Mouse (Mus musculus) forebrain, embryonic 13.5 days (tissue): ENCODE data around the gene Jaml. TPM values are rescaled to one million over a fixed set of nuclear protein-coding genes. Genes with fewer than 3 reads are reported as not detected.

ENCODE experiments used
- ATAC-seq: fragments of 200-750 bp; cut with Nextera tagmentation; 2 replicates; pipeline ENCODE4 v1.8.0; 2017
- H3K27ac ChIP-seq: fragments of 300-500 bp; sonication (generic); 2 replicates; pipeline ENCODE4 v1.5.1; 2015; ENCODE audit warnings: inconsistent platforms, mild to moderate bottlenecking, moderate library complexity
- H3K27me3 ChIP-seq: fragments of 300-500 bp; sonication (generic); 2 replicates; pipeline ENCODE4 v1.6.1; 2015; ENCODE audit warnings: mild to moderate bottlenecking, inconsistent platforms
- H3K36me3 ChIP-seq: fragments of 300-500 bp; sonication (generic); 2 replicates; pipeline ENCODE4 v1.6.1; 2015; ENCODE audit warnings: mild to moderate bottlenecking, inconsistent platforms; ENCODE audit not compliant: poor library complexity, severe bottlenecking
- H3K4me1 ChIP-seq: fragments of 300-500 bp; sonication (generic); 2 replicates; pipeline ENCODE4 v1.6.1; 2015; ENCODE audit warnings: inconsistent platforms
- H3K4me2 ChIP-seq: fragments of 300-500 bp; sonication (generic); 2 replicates; pipeline ENCODE4 v1.6.1; 2015; ENCODE audit warnings: inconsistent platforms, mild to moderate bottlenecking, moderate library complexity
- H3K4me3 ChIP-seq: fragments of 300-500 bp; sonication (generic); 2 replicates; pipeline ENCODE4 v1.5.1; 2015; ENCODE audit warnings: mild to moderate bottlenecking, inconsistent platforms
- H3K9ac ChIP-seq: fragments of 300-500 bp; sonication (generic); 2 replicates; pipeline ENCODE4 v1.6.1; 2015; ENCODE audit warnings: mild to moderate bottlenecking, inconsistent platforms
- H3K9me3 ChIP-seq: fragments of 300-500 bp; sonication (generic); replicated peaks from 2 replicates; pipeline ENCODE4 v1.6.1; 2016; ENCODE audit warnings: inconsistent platforms
- WGBS: fragments of 180-500 bp; shearing (Covaris S2); methylation state at CpG from one replicate; pipeline ENCODE4 v1.1.7; 2015; 5-methylcytosine and 5-hydroxymethylcytosine counted together
- polyA plus RNA-seq: library from polyadenylated mRNA; unstranded; fragments of >200 nt; fragmentation: Nextera tagmentation; extraction: Ambion mirVana; gene quantifications from 2 replicates; pipeline ENCODE4 v1.2.1, GENCODE M21; 2015

The Jaml gene
- polyA plus RNA-seq, 1 experiment from 2014 or later: not detected

- no peaks in the 10 kb centered on the region; the same call in 1 of the 2 replicates for H3K4me1 ChIP-seq
- H3K9ac ChIP-seq: no peak overlapping the region
- H3K36me3 ChIP-seq: no peaks in the 10 kb centered on the region
- 92% methylated on average over 1 of the region's 1 CpGs for WGBS
- no peaks in the 10 kb centered on the region for H3K9me3 ChIP-seq
- ATAC-seq: no peak
- H3K4me2 ChIP-seq: no peak overlapping the region
- H3K4me3 ChIP-seq: no peak overlapping the region
- H3K27me3 ChIP-seq: peaks cover 42% of the 10 kb centered on the region
- H3K27ac ChIP-seq: no peak overlapping the region
These were observed 29.3 kb upstream of the Jaml start for GRCm38 (mm10) chr9:45049731-45050130.

- 78% methylated on average over 2 of the region's 2 CpGs for WGBS
- peaks cover 39% of the 10 kb centered on the region for H3K27me3 ChIP-seq
- ATAC-seq: no peak
These were observed 28.7 kb upstream of the Jaml start for GRCm38 (mm10) chr9:45050301-45050700.

GRCm38 (mm10) chr9:45055082-45055713, 23.8 kb upstream of the Jaml start, which contains the start of gene Mpzl3:
Mpzl3 (plus strand) TSS chr9:45055186.
- Histone ChIP-seq H3K9ac (peak within 1 kb of the TSS; percentile 64), H3K27ac (peak within 1 kb of the TSS; percentile 96), H3K36me3 (no peaks in the 10 kb centered on the region), H3K9me3 (no peaks in the 10 kb centered on the region), H3K4me1 (no peaks in the 10 kb centered on the region; the same call in 1 of the 2 replicates), H3K27me3 (peaks cover 51% of the 10 kb centered on the region), H3K4me2 (peak within 1 kb of the TSS; percentile 70), H3K4me3 (peak within 1 kb of the TSS; percentile 53)
- under 1% methylated on average over 33 of the region's 33 CpGs for WGBS
- peak; percentile 97 for ATAC-seq

More at GRCm38 (mm10) chr9:45050301-45050700, 28.7 kb upstream of the Jaml start:
- Histone ChIP-seq H3K4me2 (no peak overlapping the region), H3K9me3 (no peaks in the 10 kb centered on the region), H3K4me1 (no peaks in the 10 kb centered on the region; the same call in 1 of the 2 replicates), H3K4me3 (no peak overlapping the region), H3K36me3 (no peaks in the 10 kb centered on the region), H3K9ac (no peak overlapping the region), H3K27ac (no peak overlapping the region)

GRCm38 (mm10) chr9:45058304-45058940, 20.6 kb upstream of the Jaml start:
- Histone ChIP-seq H3K4me2 (no peak overlapping the region), H3K36me3 (no peaks in the 10 kb centered on the region), H3K9ac (no peak overlapping the region), H3K27me3 (peaks cover 40% of the 10 kb centered on the region), H3K9me3 (no peaks in the 10 kb centered on the region), H3K4me3 (no peak overlapping the region), H3K4me1 (no peaks in the 10 kb centered on the region; the same call in 1 of the 2 replicates), H3K27ac (no peak overlapping the region)
- whole genome bisulfite sequencing: 58% methylated on average over 5 of the region's 5 CpGs
- no peak for ATAC-seq

DNA sequence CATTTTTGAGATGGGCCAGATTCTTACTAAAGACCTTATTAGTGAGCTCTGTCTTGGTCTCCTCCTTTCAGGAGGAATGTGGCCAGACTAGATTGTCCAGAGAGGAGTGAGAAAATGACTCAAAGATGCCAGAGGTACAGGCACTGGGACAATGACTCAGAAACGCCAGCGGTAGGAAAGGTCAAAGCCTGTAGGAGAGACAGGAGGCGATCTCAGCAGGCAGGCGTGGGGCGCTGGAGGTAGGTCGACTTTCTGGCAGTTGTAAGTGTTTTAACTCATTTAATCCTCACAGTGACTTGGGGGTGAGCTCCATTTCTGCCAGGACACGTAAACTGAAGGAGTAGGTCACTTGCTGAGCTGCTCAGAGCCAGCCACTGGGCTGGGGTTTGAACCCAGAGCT, 18.8 kb upstream of the Jaml start:
- Histone ChIP-seq H3K4me1 (no peaks in the 10 kb centered on the region), H3K9ac (no peak overlapping the region), H3K27me3 (peaks cover 36% of the 10 kb centered on the region), H3K9me3 (no peaks in the 10 kb centered on the region), H3K4me2 (no peak overlapping the region), H3K27ac (no peak overlapping the region), H3K4me3 (no peak overlapping the region), H3K36me3 (no peaks in the 10 kb centered on the region)
- WGBS: 42% methylated on average over 7 of the region's 7 CpGs
- ATAC-seq: no peak

GRCm38 (mm10) chr9:45062677-45063076, 16.3 kb upstream of the Jaml start:
- Histone ChIP-seq H3K27me3 (peaks cover 27% of the 10 kb centered on the region), H3K9ac (no peak overlapping the region), H3K9me3 (no peaks in the 10 kb centered on the region), H3K4me2 (no peak overlapping the region), H3K4me1 (no peaks in the 10 kb centered on the region), H3K4me3 (no peak overlapping the region), H3K27ac (no peak overlapping the region), H3K36me3 (no peaks in the 10 kb centered on the region)
- ATAC-seq: no peak
- 75% methylated on average over 3 of the region's 3 CpGs for whole genome bisulfite sequencing

GRCm38 (mm10) chr9:45064421-45064820, 14.6 kb upstream of the Jaml start:
- no peak for ATAC-seq
- Histone ChIP-seq H3K9ac (no peak overlapping the region), H3K9me3 (no peaks in the 10 kb centered on the region), H3K36me3 (no peaks in the 10 kb centered on the region), H3K4me3 (no peak overlapping the region), H3K4me1 (no peaks in the 10 kb centered on the region), H3K27ac (no peak overlapping the region), H3K4me2 (no peak overlapping the region), H3K27me3 (peaks cover 12% of the 10 kb centered on the region)
- WGBS: 93% methylated on average over 6 of the region's 6 CpGs

DNA sequence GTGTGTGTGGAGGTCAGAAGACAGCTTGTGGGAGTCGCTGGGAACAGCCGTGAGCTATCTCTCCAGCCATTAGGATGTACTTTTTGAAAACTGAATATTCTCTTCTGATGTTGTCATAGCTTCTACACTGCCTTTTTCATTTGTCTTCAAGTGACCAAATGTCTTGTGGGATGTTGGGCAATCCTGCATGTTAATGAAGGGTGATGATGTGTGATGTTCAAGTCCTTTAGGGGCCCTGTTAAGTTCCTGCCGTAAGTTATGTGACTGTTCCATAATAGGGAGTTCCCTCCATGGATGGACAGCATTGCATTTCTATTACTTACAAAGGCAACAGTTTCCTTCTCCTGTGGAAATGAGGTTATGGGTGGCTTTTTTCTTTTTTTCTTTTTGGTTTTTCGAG, 12.2 kb upstream of the Jaml start:
- Histone ChIP-seq H3K4me1 (no peaks in the 10 kb centered on the region), H3K9ac (no peak overlapping the region), H3K9me3 (no peaks in the 10 kb centered on the region), H3K4me3 (no peak overlapping the region), H3K27ac (no peak overlapping the region), H3K27me3 (no peaks in the 10 kb centered on the region), H3K36me3 (no peaks in the 10 kb centered on the region), H3K4me2 (no peak overlapping the region)
- 90% methylated on average over 4 of the region's 4 CpGs for WGBS
- no peak for ATAC-seq

- no peak overlapping the region for H3K4me3 ChIP-seq
- no peak overlapping the region for H3K4me2 ChIP-seq
- H3K27me3 ChIP-seq: no peaks in the 10 kb centered on the region
- no peaks in the 10 kb centered on the region for H3K4me1 ChIP-seq
- ATAC-seq: no peak
- no peak overlapping the region for H3K27ac ChIP-seq
- H3K36me3 ChIP-seq: no peaks in the 10 kb centered on the region
- 69% methylated on average over 3 of the region's 3 CpGs for WGBS
- no peak overlapping the region for H3K9ac ChIP-seq
- H3K9me3 ChIP-seq: no peaks in the 10 kb centered on the region
These were observed 7.2 kb upstream of the Jaml start for GRCm38 (mm10) chr9:45071800-45072199.

- H3K4me2 ChIP-seq: no peak overlapping the region
- WGBS: 56% methylated on average over 3 of the region's 3 CpGs
- ATAC-seq: no peak
These were observed 1.1 kb upstream of the Jaml start for GRCm38 (mm10) chr9:45077859-45078258.

GRCm38 (mm10) chr9:45083132-45083531, 4.1 kb downstream of the Jaml start:
- Histone ChIP-seq H3K27ac (no peak overlapping the region), H3K9me3 (no peaks in the 10 kb centered on the region), H3K4me2 (no peak overlapping the region), H3K4me3 (no peak overlapping the region), H3K27me3 (0 out of 2 replicates have a peak, but pooled peaks cover 3% of the 10 kb centered on the region), H3K4me1 (no peaks in the 10 kb centered on the region), H3K9ac (no peak overlapping the region), H3K36me3 (no peaks in the 10 kb centered on the region)
- 90% methylated on average over 3 of the region's 3 CpGs for WGBS
- ATAC-seq: no peak

More at GRCm38 (mm10) chr9:45077859-45078258, 1.1 kb upstream of the Jaml start:
- Histone ChIP-seq H3K9ac (no peak overlapping the region), H3K4me1 (no peaks in the 10 kb centered on the region), H3K27ac (no peak overlapping the region), H3K9me3 (no peaks in the 10 kb centered on the region), H3K27me3 (no peaks in the 10 kb centered on the region), H3K4me3 (no peak overlapping the region), H3K36me3 (no peaks in the 10 kb centered on the region)

- no peaks in the 10 kb centered on the region for H3K4me1 ChIP-seq
- ATAC-seq: no peak
- no peak overlapping the region for H3K4me2 ChIP-seq
- no peak overlapping the region for H3K9ac ChIP-seq
- H3K4me3 ChIP-seq: no peak overlapping the region
- H3K9me3 ChIP-seq: no peaks in the 10 kb centered on the region
- H3K27me3 ChIP-seq: 0 out of 2 replicates have a peak, but pooled peaks cover 3% of the 10 kb centered on the region
- no peak overlapping the region for H3K27ac ChIP-seq
- H3K36me3 ChIP-seq: no peaks in the 10 kb centered on the region
- 76% methylated on average over 5 of the region's 5 CpGs for WGBS
These were observed 5.6 kb downstream of the Jaml start for GRCm38 (mm10) chr9:45084556-45084955.
